Mouse (Mus musculus) cerebellum, adult (tissue): ENCODE measurements around the gene Nrxn1.
"Not testable (repeated sequence)": the region's sequence is repeated elsewhere in the genome, so short reads cannot be mapped to it uniquely, and the experiment has no call there.

Source experiments
- ATAC-seq: cut with Nextera tagmentation; 2 replicates; pipeline ENCODE4 v1.9.2; 2017; ENCODE audit warnings: mild to moderate bottlenecking, moderate library complexity, mixed read lengths; ENCODE audit not compliant: insufficient number of reproducible peaks, low FRiP score, low TSS enrichment

The Nrxn1 gene

GRCm38 (mm10) chr17:90594798-90595533 lies 497.9 kb downstream of the Nrxn1 start:
- no peak for ATAC-seq

GRCm38 (mm10) chr17:90586891-90587290 lies 506.0 kb downstream of the Nrxn1 start:
- ATAC-seq: no peak

- ATAC-seq: peak; percentile 64
These were observed 508.1 kb downstream of the Nrxn1 start for GRCm38 (mm10) chr17:90584666-90585195.

DNA sequence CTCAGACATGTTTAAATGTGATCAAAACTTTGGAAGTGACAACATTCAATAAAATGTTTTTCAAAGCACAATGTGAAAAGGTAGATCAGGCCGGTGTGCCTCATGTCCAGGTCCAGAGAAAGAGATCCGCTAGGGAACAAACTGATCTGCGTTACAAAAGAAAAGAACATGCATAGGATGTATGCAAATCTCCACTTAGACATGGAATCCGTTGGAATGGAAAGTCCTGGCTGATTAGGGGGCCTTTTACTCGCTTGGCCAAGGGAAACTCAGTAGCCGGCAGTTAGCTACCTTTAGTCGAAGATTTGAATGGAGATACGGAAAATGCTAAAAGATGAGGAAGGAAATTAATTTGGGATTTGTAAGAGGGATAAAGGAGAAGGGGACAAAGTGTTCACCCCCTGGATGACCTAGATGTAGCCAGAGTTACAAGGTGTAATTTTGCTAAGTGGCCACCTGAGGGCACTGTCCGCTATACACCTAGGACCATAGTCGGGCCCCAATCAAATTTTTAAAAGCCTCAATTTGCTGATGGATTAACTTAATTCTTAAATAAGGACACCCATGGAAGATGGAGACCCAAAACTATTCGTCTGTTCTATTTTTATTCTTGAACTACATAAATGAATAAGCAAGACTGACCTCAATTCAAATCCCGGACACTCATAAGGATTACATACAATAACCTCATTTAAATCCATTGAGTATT lies 508.9 kb downstream of the Nrxn1 start:
- ATAC-seq: peak; percentile 63; the same call in 1 of the 2 replicates

GRCm38 (mm10) chr17:90583196-90583595 lies 509.7 kb downstream of the Nrxn1 start:
- no peak for ATAC-seq

GRCm38 (mm10) chr17:90569877-90570276 lies 523.0 kb downstream of the Nrxn1 start:
- ATAC-seq: no peak

DNA sequence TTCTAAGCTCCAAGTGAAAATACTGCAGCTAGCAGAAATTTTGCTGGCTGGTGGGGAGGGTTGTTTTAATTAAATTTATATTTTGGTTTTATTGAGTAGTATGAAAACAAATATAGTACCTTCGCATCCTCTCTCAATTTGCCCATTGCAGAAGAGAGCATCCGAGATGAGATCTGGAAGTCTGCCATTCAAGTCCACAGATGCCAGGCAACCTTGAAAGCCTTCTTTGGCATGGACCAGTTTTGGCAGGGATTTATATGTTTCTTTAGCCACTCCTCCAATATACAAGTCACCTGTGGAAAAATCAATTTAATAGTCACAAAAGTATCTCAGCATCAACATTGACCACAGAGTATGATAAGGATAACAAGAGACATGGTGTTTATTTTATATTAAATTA lies 527.7 kb downstream of the Nrxn1 start:
- ATAC-seq: peak; percentile 76; the same call in 1 of the 2 replicates

GRCm38 (mm10) chr17:90556376-90556775 lies 536.5 kb downstream of the Nrxn1 start:
- ATAC-seq: peak; percentile 99

GRCm38 (mm10) chr17:90550415-90550814 lies 542.5 kb downstream of the Nrxn1 start:
- 0 out of 2 replicates have a peak, but pooled peaks have one; percentile 49 for ATAC-seq

- no peak for ATAC-seq
These were observed 546.1 kb downstream of the Nrxn1 start for GRCm38 (mm10) chr17:90546806-90547205.

- no peak for ATAC-seq
These were observed 548.1 kb downstream of the Nrxn1 start for GRCm38 (mm10) chr17:90544639-90545259.

GRCm38 (mm10) chr17:90543986-90544638 lies 548.8 kb downstream of the Nrxn1 start:
- no peak for ATAC-seq

- ATAC-seq: peak; percentile 45; the same call in 1 of the 2 replicates
These were observed 561.4 kb downstream of the Nrxn1 start for GRCm38 (mm10) chr17:90531443-90531842.

GRCm38 (mm10) chr17:90506026-90506425 lies 586.8 kb downstream of the Nrxn1 start:
- no peak for ATAC-seq

DNA sequence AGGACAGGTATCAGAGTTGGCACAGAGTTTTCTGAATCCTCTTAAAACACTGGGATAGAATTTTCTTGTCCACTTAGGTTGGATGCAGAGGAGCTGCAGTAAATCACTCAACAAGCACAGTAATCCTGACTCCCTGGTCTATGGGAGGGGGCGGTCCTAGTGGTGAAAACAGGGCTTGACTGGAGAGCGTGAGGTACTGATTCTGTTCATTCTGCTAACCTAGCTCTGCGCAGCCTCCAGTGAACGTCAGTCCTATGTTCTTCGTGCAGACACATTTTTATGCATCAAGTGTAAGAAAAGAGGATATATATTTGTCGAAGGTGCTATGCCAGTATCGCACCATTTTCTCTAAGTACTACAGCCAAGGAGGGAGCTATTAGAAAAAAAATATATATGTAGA lies 588.9 kb downstream of the Nrxn1 start:
- not testable (repeated sequence) for ATAC-seq

- ATAC-seq: 0 out of 2 replicates have a peak, but pooled peaks have one; percentile 61
These were observed 591.7 kb downstream of the Nrxn1 start for GRCm38 (mm10) chr17:90501023-90501675.

DNA sequence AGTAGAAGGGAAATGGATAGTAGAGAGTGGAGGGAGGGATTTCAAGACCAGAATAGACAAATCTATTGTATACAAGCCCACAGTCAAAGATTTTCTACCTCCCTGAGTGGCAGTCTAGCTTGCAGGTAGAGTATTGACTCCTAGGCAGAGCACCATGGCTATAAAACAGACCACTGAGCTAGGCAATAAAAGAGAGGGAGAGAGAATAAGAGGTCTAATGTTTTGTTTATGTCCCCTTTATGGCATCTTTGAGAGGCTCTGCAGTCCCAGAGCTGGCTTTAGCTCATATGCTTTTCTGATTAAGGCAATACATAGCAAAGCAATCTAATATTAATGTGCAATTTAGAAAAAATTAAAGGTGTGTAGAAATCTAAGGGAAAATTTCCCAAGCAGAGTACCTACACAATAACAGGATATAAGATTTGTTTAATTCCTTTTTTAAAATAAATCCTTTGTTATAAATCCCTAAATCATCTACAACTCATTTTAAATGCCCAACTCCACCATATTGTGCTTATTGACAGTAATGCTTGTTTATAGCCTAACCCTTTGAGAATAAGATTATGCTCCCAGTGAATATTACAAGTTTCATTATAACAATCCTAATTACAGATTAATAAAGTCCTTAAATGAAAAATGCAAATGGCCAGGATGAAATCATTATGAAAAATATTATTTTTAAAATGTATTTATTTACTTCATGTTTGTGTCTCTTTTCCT lies 613.2 kb downstream of the Nrxn1 start:
- no peak for ATAC-seq

DNA sequence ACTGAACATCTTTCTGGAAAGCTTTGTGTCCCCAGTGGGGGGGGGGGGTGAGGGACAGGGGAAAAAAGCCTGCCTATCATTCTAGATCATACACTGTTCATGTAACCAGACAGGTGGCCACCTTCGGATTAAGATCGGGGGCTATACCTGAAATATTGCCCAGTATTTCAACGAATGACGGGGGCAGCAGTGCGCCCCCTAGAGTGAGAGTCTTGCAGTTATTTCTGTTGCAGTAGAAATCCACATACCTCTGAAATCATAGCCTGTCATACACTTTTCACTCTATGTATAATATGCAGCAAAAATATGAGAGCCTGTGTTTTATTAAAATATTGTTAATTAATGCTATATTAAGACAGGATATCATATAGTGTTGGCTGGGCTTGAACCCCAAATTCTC lies 636.1 kb downstream of the Nrxn1 start:
- ATAC-seq: no peak

DNA sequence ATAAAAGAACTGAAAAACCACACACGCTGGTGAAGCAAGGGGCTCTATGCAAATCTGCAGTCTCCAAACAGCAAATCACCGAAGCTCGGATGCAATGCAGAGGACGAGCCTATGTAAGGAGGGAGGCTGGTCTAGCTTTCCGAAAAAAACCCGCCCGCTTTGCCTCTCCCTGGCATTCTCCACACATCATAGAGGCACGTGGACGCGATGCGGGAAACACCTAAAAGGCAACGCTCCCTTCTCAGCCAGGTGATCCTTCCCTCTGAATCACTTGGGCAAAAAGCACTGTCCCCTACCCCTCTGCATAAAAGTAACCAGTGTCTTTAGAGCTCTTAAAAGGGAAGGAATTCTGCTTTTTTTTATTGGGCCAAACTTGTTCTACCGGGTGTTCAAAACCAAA lies 637.0 kb downstream of the Nrxn1 start:
- ATAC-seq: 0 out of 2 replicates have a peak, but pooled peaks have one; percentile 32
